Mouse (Mus musculus): ENCODE measurements around the gene Gm49373. TPM values are rescaled to one million over a fixed set of nuclear protein-coding genes. Genes with fewer than 3 reads are reported as not detected.

Gene Gm49373
- polyA plus RNA-seq, 1 experiment from 2014 or later: 1.5 TPM

DNA sequence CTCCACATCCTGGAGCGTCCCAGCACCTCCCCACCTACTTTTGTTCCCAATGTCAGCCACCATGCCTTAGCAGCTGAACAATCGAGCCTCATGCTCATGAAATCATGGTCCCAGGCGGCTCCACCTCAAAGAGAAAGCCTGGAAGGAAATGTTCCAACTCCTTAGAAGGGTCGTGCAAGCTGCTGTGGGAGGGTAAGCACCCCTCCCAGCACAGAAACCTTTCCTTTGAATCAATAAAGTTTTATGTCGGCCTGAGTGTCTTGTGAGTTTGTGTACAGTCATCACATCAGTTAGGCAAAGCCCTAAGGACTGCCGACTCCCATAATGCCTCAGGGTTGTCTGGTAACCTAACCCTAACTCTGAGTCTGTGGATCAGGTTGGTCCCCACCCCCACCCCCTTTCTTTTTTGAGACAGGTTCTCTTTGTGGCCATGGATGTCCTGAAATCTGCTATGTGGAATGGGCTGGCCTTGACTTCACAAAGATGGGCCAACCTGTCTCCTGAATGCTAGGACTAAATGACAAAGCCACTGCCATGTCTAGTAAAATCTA lies 44.3 kb downstream of the Gm49373 start:
- Histone ChIP-seq H3K27me3 (ENCODE audit: control insufficient read depth, insufficient read depth, low read length) (peaks cover 50% of the 10 kb centered on the region), H3K9ac (ENCODE audit: low read length) (no peak overlapping the region), H3K9me3 (ENCODE audit: control insufficient read depth, low read length) (no peaks in the 10 kb centered on the region), H3K27ac (ENCODE audit: low read depth, low read length) (no peak overlapping the region), H3K4me1 (replicated peaks; ENCODE audit: control insufficient read depth, insufficient read depth, low read length) (peaks cover 22% of the 10 kb centered on the region), H3K4me2 (ENCODE audit: low read depth, low read length, severe bottlenecking) (no peak overlapping the region; the same call in 1 of the 2 replicates), H3K36me3 (ENCODE audit: control insufficient read depth, insufficient read depth, low read length) (no peaks in the 10 kb centered on the region), H3K4me3 (ENCODE audit: low read depth, low read length) (no peak overlapping the region)
- no peak for DNase-seq (ENCODE audit: low spot score)
- WGBS: 62% methylated on average over 6 of the region's 6 CpGs
- ATAC-seq (replicated peaks; ENCODE audit: low FRiP score): no peak

DNA sequence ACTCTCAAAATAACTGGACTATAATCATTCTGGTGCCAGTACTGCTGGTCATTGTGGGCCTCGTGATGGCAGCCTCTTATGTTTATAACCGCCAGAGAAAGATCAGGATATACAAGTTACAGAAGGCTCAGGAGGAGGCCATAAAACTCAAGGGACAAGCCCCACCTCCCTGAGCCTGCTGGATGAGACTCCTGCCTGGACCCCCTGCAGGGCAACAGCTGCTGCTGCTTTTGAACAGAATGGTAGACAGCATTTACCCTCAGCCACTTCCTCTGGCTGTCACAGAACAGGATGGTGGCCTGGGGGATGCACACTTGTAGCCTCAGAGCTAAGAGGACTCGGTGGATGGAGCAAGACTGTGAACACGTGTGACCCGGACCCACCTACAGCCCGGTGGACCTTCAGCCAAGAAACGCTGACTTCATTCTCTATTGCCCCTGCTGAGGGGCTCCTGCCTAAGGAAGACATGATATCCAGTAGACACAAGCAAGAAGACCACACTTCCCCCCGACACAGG lies 45.1 kb downstream of the Gm49373 start:
- Histone ChIP-seq H3K4me3 (ENCODE audit: low read depth, low read length) (no peak overlapping the region), H3K36me3 (ENCODE audit: control insufficient read depth, insufficient read depth, low read length) (no peaks in the 10 kb centered on the region), H3K9ac (ENCODE audit: low read length) (no peak overlapping the region), H3K4me2 (ENCODE audit: low read depth, low read length, severe bottlenecking) (no peak overlapping the region), H3K27ac (ENCODE audit: low read depth, low read length) (no peak overlapping the region), H3K27me3 (ENCODE audit: control insufficient read depth, insufficient read depth, low read length) (peaks cover 42% of the 10 kb centered on the region), H3K4me1 (replicated peaks; ENCODE audit: control insufficient read depth, insufficient read depth, low read length) (peaks cover 15% of the 10 kb centered on the region), H3K9me3 (ENCODE audit: control insufficient read depth, low read length) (no peaks in the 10 kb centered on the region)
- 59% methylated on average over 8 of the region's 8 CpGs for WGBS
- ATAC-seq (replicated peaks; ENCODE audit: low FRiP score) (no peak), DNase-seq (ENCODE audit: low spot score) (no peak)

DNA sequence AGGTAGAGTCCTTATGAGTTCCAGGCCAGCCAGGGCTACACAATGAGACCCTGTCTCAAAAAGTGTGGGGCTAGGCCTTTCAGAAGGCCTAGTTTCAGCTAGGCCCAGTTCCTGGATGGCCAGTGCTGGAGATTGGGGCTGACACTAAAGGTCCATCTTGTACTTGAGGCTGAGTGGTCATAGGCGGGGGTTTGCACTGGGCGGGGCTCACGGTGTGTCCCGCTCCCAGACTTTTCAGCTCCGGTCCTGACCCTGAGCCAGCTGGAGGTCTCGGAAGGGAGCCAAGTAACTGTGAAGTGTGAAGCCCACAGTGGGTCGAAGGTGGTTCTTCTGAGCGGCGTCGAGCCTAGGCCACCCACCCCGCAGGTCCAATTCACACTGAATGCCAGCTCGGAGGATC lies 46.0 kb downstream of the Gm49373 start:
- no peak for DNase-seq (ENCODE audit: low spot score)
- Histone ChIP-seq H3K4me3 (ENCODE audit: low read depth, low read length) (no peak overlapping the region), H3K4me2 (ENCODE audit: low read depth, low read length, severe bottlenecking) (no peak overlapping the region), H3K36me3 (ENCODE audit: control insufficient read depth, insufficient read depth, low read length) (no peaks in the 10 kb centered on the region), H3K9me3 (ENCODE audit: control insufficient read depth, low read length) (no peaks in the 10 kb centered on the region), H3K4me1 (replicated peaks; ENCODE audit: control insufficient read depth, insufficient read depth, low read length) (peaks cover 8% of the 10 kb centered on the region), H3K27me3 (ENCODE audit: control insufficient read depth, insufficient read depth, low read length) (peaks cover 32% of the 10 kb centered on the region), H3K9ac (ENCODE audit: low read length) (no peak overlapping the region), H3K27ac (ENCODE audit: low read depth, low read length) (no peak overlapping the region)
- WGBS: 87% methylated on average over 12 of the region's 12 CpGs
- no peak for ATAC-seq (replicated peaks; ENCODE audit: low FRiP score)

GRCm38 (mm10) chr9:21025258-21025810 lies 47.6 kb downstream of the Gm49373 start:
- Histone ChIP-seq H3K4me2 (ENCODE audit: low read depth, low read length, severe bottlenecking) (no peak overlapping the region), H3K9me3 (ENCODE audit: control insufficient read depth, low read length) (no peaks in the 10 kb centered on the region), H3K4me3 (ENCODE audit: low read depth, low read length) (no peak overlapping the region), H3K4me1 (replicated peaks; ENCODE audit: control insufficient read depth, insufficient read depth, low read length) (0 out of 2 replicates have a peak, but pooled peaks cover 3% of the 10 kb centered on the region), H3K27me3 (ENCODE audit: control insufficient read depth, insufficient read depth, low read length) (peaks cover 20% of the 10 kb centered on the region), H3K9ac (ENCODE audit: low read length) (no peak overlapping the region), H3K36me3 (ENCODE audit: control insufficient read depth, insufficient read depth, low read length) (no peaks in the 10 kb centered on the region), H3K27ac (ENCODE audit: low read depth, low read length) (no peak overlapping the region)
- no peak for ATAC-seq (replicated peaks; ENCODE audit: low FRiP score)
- no peak for DNase-seq (ENCODE audit: low spot score)
- WGBS: 73% methylated on average over 19 of the region's 19 CpGs

GRCm38 (mm10) chr9:21022726-21023125 lies 50.2 kb downstream of the Gm49373 start:
- WGBS: 96% methylated on average over 1 of the region's 1 CpGs
- Histone ChIP-seq H3K4me2 (ENCODE audit: low read depth, low read length, severe bottlenecking) (no peak overlapping the region), H3K4me1 (replicated peaks; ENCODE audit: control insufficient read depth, insufficient read depth, low read length) (no peaks in the 10 kb centered on the region), H3K4me3 (ENCODE audit: low read depth, low read length) (no peak overlapping the region), H3K9me3 (ENCODE audit: control insufficient read depth, low read length) (no peaks in the 10 kb centered on the region), H3K9ac (ENCODE audit: low read length) (no peak overlapping the region), H3K36me3 (ENCODE audit: control insufficient read depth, insufficient read depth, low read length) (no peaks in the 10 kb centered on the region), H3K27ac (ENCODE audit: low read depth, low read length) (no peak overlapping the region), H3K27me3 (ENCODE audit: control insufficient read depth, insufficient read depth, low read length) (peaks cover 4% of the 10 kb centered on the region)
- DNase-seq (ENCODE audit: low spot score) (no peak), ATAC-seq (replicated peaks; ENCODE audit: low FRiP score) (no peak)

DNA sequence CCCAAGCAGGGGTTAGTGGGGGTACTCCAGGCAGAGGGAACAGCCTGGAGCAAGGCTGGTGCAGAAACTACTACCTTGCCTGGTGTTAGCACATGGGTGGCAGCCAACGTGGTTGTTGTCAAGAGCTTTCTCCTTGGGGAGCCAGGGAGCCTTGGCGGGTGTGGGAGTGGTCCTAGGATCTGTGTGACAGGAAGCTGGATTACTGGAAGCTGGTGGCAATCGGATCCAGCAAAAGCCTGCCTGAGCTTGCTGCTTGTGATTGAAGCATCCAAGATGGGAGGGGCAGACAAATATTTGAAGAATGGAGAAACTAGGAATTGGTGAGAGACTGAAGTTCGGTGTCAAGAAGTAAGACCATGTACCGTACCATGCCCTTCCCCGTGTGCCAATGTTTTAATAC lies 50.6 kb downstream of the Gm49373 start:
- ATAC-seq (replicated peaks; ENCODE audit: low FRiP score) (no peak), DNase-seq (ENCODE audit: low spot score) (no peak)
- WGBS: 68% methylated on average over 6 of the region's 6 CpGs
- Histone ChIP-seq H3K4me3 (ENCODE audit: low read depth, low read length) (no peak overlapping the region), H3K4me2 (ENCODE audit: low read depth, low read length, severe bottlenecking) (no peak overlapping the region), H3K9me3 (ENCODE audit: control insufficient read depth, low read length) (no peaks in the 10 kb centered on the region), H3K9ac (ENCODE audit: low read length) (no peak overlapping the region), H3K27me3 (ENCODE audit: control insufficient read depth, insufficient read depth, low read length) (peaks cover 8% of the 10 kb centered on the region), H3K4me1 (replicated peaks; ENCODE audit: control insufficient read depth, insufficient read depth, low read length) (no peaks in the 10 kb centered on the region), H3K36me3 (ENCODE audit: control insufficient read depth, insufficient read depth, low read length) (no peaks in the 10 kb centered on the region), H3K27ac (ENCODE audit: low read depth, low read length) (no peak overlapping the region)

DNA sequence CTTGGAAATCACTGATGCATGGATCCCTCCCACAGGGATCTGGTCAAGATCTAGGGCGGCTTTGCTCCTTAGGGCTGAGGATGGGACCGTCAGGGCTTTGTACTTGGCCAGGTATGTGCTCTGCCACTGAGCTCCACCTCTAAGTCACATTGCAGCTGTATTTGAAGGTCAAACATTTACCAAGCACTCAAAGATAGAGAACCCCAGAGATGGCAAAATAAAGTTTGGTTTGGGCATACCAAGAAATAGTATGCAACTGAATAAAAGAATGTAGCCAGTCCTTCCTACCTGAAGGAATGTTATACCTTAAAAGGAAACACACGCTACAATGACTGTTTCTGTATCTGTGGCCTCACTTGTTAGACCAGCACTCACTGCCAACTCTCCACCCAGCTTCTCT lies 51.5 kb downstream of the Gm49373 start:
- Histone ChIP-seq H3K9me3 (ENCODE audit: control insufficient read depth, low read length) (no peaks in the 10 kb centered on the region), H3K27ac (ENCODE audit: low read depth, low read length) (no peak overlapping the region), H3K9ac (ENCODE audit: low read length) (no peak overlapping the region), H3K36me3 (ENCODE audit: control insufficient read depth, insufficient read depth, low read length) (no peaks in the 10 kb centered on the region), H3K4me3 (ENCODE audit: low read depth, low read length) (no peak overlapping the region), H3K27me3 (ENCODE audit: control insufficient read depth, insufficient read depth, low read length) (peaks cover 16% of the 10 kb centered on the region), H3K4me2 (ENCODE audit: low read depth, low read length, severe bottlenecking) (no peak overlapping the region), H3K4me1 (replicated peaks; ENCODE audit: control insufficient read depth, insufficient read depth, low read length) (no peaks in the 10 kb centered on the region)
- 81% methylated on average over 3 of the region's 3 CpGs for WGBS
- DNase-seq (ENCODE audit: low spot score) (no peak), ATAC-seq (replicated peaks; ENCODE audit: low FRiP score) (no peak)

DNA sequence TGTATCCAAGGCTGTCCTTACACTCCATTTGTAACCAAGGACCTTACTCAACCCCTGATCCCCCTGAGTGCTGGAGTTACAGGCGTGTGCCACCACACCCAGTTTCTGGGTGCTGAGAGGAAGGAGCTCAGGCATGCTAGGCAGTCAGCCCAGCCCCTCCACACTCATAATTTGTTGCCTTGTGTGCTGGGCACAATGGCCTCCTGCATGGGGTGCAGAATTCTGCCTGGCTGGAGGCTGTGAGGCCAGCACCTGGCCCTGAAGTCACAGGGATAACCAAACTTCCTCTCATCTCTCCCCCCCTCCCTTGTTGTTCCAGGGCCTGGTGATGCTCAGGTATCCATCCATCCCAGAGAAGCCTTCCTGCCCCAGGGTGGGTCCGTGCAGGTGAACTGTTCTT lies 54.3 kb downstream of the Gm49373 start:
- 72% methylated on average over 2 of the region's 2 CpGs for WGBS
- no peak overlapping the region for H3K9ac ChIP-seq (ENCODE audit: low read length)
- H3K4me3 ChIP-seq (ENCODE audit: low read depth, low read length): no peak overlapping the region
- DNase-seq (ENCODE audit: low spot score) (no peak), ATAC-seq (replicated peaks; ENCODE audit: low FRiP score) (no peak)
- no peaks in the 10 kb centered on the region for H3K36me3 ChIP-seq (ENCODE audit: control insufficient read depth, insufficient read depth, low read length)
- H3K9me3 ChIP-seq (ENCODE audit: control insufficient read depth, low read length): no peaks in the 10 kb centered on the region
- H3K4me2 ChIP-seq (ENCODE audit: low read depth, low read length, severe bottlenecking): no peak overlapping the region
- no peak overlapping the region for H3K27ac ChIP-seq (ENCODE audit: low read depth, low read length)
- peaks cover 9% of the 10 kb centered on the region; the same call in 1 of the 2 replicates for H3K4me1 ChIP-seq (replicated peaks; ENCODE audit: control insufficient read depth, insufficient read depth, low read length)
- H3K27me3 ChIP-seq (ENCODE audit: control insufficient read depth, insufficient read depth, low read length): peaks cover 36% of the 10 kb centered on the region

- no peak overlapping the region for H3K9ac ChIP-seq (ENCODE audit: low read length)
- peaks cover 36% of the 10 kb centered on the region for H3K27me3 ChIP-seq (ENCODE audit: control insufficient read depth, insufficient read depth, low read length)
- no peaks in the 10 kb centered on the region for H3K9me3 ChIP-seq (ENCODE audit: control insufficient read depth, low read length)
- H3K4me2 ChIP-seq (ENCODE audit: low read depth, low read length, severe bottlenecking): no peak overlapping the region
- DNase-seq (ENCODE audit: low spot score) (no peak), ATAC-seq (replicated peaks; ENCODE audit: low FRiP score) (no peak)
- peaks cover 9% of the 10 kb centered on the region; the same call in 1 of the 2 replicates for H3K4me1 ChIP-seq (replicated peaks; ENCODE audit: control insufficient read depth, insufficient read depth, low read length)
- H3K4me3 ChIP-seq (ENCODE audit: low read depth, low read length): no peak overlapping the region
- no peak overlapping the region for H3K27ac ChIP-seq (ENCODE audit: low read depth, low read length)
- no peaks in the 10 kb centered on the region for H3K36me3 ChIP-seq (ENCODE audit: control insufficient read depth, insufficient read depth, low read length)
- WGBS: 50% methylated on average over 4 of the region's 4 CpGs
Observed at GRCm38 (mm10) chr9:21017177-21017575, 55.7 kb downstream of the Gm49373 start.

All from forebrain, embryonic 11.5 days (tissue).